Mouse (Mus musculus) cortical plate, adult 2 months (tissue): Measurements from ENCODE around the gene Lrrc38.

ENCODE experiments used
- CTCF ChIP-seq: fragments of 200-500 bp; IDR thresholded peaks from 2 replicates; pipeline ENCODE4 v1.5.1; 2011; ENCODE audit warnings: mild to moderate bottlenecking, control low read depth, low read length; ENCODE audit not compliant: insufficient read depth; ENCODE audit errors: extremely low read depth
- POLR2A ChIP-seq: fragments of 200-500 bp; IDR thresholded peaks from 2 replicates; pipeline ENCODE4 v1.6.1; 2011; ENCODE audit warnings: mild to moderate bottlenecking, low read length, control low read depth; ENCODE audit not compliant: insufficient read depth; ENCODE audit errors: extremely low read depth

- TF ChIP-seq CTCF = no peak
- TF ChIP-seq POLR2A = no peak
Observed at GRCm38 (mm10) chr4:143388955-143389702, 39.6 kb downstream of the Lrrc38 start.
